Mouse (Mus musculus) brain, embryonic 14.5 days (tissue): Measurements from ENCODE around the gene Klk4. TPM values are rescaled to one million over a fixed set of nuclear protein-coding genes. Genes with fewer than 3 reads are reported as not detected.
A peak's percentile ranks its signal among the peaks of the same experiment; 100 is the strongest.

Source experiments
- DNase-seq: peaks from one replicate; pipeline ENCODE4 v3.0.0-alpha.2; 2011; ENCODE audit warnings: low read depth
- CTCF ChIP-seq: fragments of 200-500 bp; IDR thresholded peaks from 2 replicates; pipeline ENCODE4 v1.5.1; 2012; ENCODE audit warnings: inconsistent platforms, mild to moderate bottlenecking, moderate library complexity, borderline replicate concordance; ENCODE audit not compliant: insufficient read depth, insufficient read length; ENCODE audit errors: extremely low read depth
- POLR2A ChIP-seq: fragments of 200-500 bp; IDR thresholded peaks from 2 replicates; pipeline ENCODE4 v1.6.1; 2012; ENCODE audit warnings: mild to moderate bottlenecking, inconsistent platforms, borderline replicate concordance; ENCODE audit not compliant: poor library complexity, insufficient read depth, insufficient read length, severe bottlenecking; ENCODE audit errors: extremely low read depth
- polyA plus RNA-seq: library from polyadenylated mRNA; depleted of rRNA; stranded (reverse); fragments of >200 nt; gene quantifications from 2 replicates; pipeline ENCODE4 v1.2.3, GENCODE M21; 2012

The Klk4 gene
- polyA plus RNA-seq, 1 experiment, result 0.93 TPM

DNA sequence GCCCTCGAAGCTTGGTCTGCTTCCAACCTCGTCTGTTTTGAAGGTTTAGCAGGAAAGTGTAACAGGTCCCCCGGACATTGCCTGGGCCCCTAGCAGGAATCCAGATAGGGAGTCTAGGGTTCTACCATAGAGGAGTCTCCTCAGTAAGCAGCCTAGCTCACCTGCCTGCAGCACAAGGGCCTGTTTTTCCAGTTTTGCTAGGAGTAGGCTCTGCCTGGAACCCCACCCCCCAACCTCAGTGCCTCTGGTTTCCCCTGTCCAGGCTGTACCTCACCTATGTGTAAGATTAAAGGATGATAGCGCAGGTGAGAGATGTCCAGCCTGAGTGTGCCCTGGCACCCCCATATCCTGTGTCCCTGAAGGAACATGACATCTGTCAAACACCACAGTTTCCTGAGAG lies 4.5 kb upstream of the Klk4 start:
- no peak for DNase-seq
- TF ChIP-seq CTCF, result no peak
- no peak for TF ChIP-seq POLR2A

DNA sequence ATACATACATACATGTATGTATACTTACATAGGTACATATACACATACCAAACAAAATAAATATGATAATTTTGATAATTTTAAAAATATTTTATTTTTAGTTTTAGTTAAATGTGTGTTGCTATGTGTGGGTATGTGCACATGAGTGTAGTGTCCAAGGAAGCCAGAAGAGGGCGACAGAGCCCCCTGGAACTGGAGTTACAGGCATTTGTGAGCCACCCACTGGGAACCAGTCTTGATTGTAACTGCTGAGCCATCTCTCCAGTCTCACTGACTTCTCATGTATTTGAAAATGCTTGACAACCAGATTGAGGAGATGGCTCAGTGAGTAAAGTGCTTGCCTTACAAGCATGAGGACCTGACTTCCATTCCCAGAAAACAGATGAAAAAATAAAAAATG lies 2.7 kb upstream of the Klk4 start:
- no peak for TF ChIP-seq CTCF
- no peak for TF ChIP-seq POLR2A
- DNase-seq, result no peak

DNA sequence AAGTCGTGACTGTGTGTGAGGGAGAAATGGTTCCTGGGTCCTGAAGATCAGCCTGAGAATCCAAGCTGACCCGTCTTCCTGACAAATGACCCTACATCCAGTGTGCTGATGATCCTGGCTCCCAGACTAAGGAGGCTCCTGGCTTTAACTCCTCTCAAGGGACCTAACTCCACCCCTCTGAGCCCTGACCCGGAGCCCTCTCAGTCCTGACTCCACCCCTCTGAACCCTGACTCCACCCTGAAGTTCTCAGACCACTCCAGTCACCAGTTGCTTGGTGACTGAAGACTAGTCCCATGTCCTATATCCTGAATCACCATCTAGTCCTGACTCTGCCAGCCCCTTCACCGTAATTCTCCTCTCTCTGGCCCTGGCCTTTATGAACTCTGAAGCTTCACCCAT lies 1.4 kb downstream of the Klk4 start:
- TF ChIP-seq CTCF (no peak), POLR2A (no peak)
- no peak for DNase-seq

DNA sequence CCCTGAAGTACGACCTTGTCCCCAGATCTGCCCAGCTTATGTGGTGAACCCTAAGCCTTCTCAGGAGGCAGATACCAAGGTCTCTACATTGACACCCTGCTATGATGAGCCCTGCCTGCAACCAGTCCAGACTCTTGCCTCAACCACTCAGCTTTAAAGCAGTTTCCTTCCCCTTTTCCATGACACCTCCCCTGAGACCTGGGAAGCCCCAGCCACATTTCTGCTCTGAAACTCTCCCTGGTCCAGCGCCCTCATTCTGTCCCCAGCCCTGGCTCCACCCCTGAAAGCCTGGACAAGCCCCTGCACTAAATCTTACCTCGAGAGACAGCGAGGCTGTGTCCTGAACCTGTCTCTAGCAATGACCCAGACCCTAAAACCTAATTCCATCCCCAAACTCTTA lies 1.9 kb downstream of the Klk4 start:
- DNase-seq, result no peak
- TF ChIP-seq CTCF (no peak), POLR2A (no peak)

DNA sequence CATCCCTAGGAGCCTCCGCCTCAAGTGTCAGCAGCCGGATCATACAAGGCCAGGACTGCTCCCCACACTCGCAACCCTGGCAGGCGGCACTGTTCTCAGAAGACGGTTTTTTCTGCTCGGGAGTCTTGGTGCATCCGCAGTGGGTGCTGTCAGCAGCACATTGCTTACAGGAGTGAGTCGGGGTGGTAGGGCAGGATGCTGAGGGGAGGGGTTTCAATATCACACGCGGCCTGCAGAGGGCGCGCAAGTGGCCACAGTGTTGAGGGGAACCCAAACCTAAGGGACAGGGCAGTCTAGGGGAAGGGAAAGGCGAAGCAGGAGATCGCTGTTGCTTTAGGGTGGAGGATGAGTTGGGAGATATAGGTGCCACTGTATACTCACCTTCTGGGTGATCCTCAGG lies 2.6 kb downstream of the Klk4 start:
- DNase-seq, result peak; percentile 29
- TF ChIP-seq POLR2A (no peak), CTCF (peak; percentile 77)

DNA sequence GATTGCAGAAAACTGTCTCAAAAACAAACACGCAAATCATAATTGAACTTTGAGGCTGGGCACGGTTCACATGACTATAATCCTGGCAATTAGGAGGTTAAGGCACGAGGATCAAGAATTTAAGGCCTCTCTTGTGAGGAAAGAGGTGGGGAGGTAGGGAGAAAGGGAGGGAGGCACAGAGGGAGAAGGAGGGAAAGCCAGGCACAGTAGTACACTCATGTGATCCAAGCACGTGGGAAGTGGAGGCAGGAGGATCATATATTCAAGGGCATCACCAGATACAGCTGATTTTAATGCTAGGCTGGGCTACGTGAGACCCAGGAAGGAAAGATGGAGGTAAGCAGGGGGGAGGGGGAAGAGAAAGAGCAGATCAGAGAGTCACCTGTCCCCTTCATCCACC lies 10.4 kb downstream of the Klk4 start:
- no peak for TF ChIP-seq POLR2A
- no peak for TF ChIP-seq CTCF
- DNase-seq, result no peak

DNA sequence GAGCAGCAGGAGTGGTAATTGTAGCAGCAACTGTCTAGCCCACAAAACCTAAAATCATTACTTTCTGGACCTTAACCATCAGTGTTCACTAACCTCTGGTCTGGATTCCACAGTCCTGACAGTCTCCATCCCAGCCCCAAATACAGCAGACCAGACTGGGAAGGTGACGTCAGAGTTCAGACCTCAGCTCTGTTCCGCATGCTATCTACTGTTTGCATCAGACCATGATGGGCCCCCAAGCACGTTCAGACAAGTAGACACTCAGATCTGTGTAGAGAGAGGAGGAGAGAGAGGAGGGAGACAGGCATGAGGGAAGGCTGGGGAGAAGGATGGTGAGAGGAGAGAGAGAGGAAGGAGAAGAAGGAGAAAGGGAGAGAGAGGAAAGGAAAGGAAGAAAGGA lies 10.8 kb downstream of the Klk4 start:
- DNase-seq, result no peak
- TF ChIP-seq CTCF (no peak), POLR2A (no peak)

DNA sequence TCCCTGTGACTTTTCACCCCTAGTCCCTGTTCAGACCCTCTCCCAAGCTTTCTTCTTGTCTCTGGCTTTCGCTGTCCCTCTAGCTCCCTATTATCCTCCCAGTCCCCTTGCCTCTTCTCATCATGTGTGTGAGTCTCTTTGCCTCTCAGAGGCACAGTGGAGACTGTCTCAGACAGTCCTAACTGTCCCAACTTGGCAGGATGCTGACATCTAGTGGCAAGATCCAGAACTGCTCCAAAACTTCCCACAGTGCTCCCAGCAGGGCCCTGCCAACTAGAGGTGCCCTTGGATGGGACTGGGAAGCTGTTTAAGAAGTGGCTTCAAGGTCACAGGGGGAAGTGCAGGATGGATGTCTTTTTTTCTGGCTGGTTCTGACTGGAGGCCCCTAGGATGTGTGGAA lies 13.9 kb downstream of the Klk4 start:
- TF ChIP-seq CTCF, result peak; percentile 97
- TF ChIP-seq POLR2A, result no peak
- DNase-seq, result peak; percentile 90

DNA sequence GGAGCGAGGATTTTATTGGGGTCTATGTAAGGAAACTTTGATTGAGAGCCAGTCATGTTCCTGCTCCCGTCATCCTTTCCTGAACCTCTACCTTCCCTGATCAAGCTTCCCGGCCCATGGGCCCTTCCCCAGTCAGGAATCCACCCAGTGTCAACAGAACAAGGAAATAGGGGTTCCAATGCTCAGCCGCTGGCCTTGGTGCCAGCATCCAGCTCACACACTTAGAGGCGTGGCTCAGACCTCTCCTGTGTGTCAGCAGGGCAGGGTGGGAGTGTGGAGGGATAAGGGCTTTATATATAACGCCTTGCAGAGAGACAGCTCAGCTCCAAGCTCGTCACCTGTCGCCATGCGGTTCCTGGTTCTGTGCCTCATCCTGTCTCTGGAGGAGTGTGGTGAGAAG lies 33.9 kb downstream of the Klk4 start:
- TF ChIP-seq CTCF (no peak), POLR2A (no peak)
- DNase-seq, result no peak

DNA sequence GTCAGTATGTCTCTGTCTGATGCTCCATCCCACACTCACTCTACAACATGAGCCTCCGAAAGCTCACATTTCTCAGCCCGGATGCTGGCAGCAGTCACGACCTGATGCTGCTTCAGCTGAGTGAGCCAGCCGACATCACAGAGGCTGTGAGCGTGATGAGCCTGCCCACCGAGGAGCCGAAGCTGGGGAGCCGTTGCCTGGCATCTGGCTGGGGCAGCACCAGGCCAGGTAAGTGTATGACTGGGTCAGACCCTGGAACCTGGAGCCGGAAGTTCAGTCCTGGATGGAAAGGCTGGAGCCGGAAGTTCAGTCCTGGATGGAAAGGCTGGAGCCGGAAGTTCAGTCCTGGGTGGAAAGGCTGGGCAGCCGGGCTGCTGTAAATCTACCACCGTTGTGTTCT lies 37.5 kb downstream of the Klk4 start:
- TF ChIP-seq CTCF (no peak), POLR2A (no peak)
- no peak for DNase-seq

DNA sequence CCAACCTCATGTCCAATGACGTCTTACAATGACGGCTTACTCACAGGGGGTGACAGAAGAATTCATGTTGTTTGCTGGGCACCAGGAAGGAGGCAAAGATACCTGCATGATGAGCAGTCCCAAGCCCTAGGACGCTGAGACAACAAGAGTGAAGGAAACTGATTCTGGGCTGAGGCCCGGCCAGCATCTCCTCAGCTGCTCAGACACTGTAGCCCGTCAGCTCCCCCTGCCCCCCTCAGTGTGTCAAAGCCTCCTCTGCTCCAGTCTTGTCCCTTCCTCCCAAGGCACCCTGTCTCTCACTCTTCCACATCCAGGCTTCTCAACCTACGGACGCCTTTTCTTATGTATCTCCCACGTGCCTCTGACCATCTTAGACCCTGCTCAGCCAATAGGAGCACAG lies 37.9 kb downstream of the Klk4 start:
- TF ChIP-seq CTCF, result no peak
- TF ChIP-seq POLR2A, result no peak
- DNase-seq, result no peak

DNA sequence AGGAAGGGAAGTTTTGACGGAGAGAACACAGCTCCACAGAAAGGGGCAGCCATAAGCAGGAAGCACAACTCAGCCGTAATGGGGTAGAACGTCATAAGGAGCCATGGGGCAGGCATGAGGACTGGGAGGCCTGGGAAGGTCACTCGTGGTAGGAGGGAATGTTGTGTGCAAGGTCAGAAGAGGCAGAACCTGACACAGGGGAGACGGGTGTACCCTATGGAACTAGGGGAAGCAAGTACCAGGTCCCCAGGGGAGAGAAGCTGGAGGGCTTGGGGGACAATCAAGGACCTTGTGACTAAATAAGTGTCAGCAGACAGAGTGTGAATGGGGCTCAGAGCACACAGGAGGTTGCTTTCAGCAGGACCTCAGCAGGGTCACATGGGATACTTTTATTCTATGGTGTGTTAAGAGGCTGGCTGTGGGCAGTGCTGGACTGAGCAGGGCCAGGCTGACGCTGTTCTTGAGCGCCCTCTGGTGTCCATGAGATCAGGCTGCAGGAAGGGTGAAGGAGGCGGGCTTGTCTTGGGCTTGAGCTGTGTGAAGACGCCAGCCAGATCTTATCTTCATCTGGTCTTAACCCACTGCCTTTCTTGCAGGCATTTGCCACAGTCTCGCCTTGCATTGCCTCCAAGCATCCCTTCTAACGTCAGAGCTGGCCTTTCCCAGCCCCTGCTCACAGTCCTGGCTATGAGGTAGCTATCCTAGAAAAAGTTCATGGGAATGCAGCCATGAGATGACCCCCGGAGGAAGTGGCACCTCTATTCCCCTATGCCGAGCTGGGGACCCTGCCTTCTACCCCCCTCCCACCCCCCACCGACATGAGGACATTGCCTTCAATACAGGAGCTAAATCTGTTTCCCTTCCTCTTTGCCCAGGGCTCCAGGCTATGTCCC lies 38.8 kb downstream of the Klk4 start:
- peak; percentile 79 for DNase-seq
- TF ChIP-seq CTCF, result peak; percentile 96
- TF ChIP-seq POLR2A, result no peak
